Mouse (Mus musculus) stomach, embryonic 15.5 days (tissue): ENCODE results near the gene Dad1. TPM values are rescaled to one million over a fixed set of nuclear protein-coding genes. Genes with fewer than 3 reads are reported as not detected.
A peak's percentile ranks its signal among the peaks of the same experiment; 100 is the strongest.

Experiments
- ATAC-seq: fragments of 200-750 bp; cut with Nextera tagmentation; 2 replicates; pipeline ENCODE4 v1.8.0; 2017; ENCODE audit warnings: low read depth, moderate number of reproducible peaks, moderate TSS enrichment; ENCODE audit not compliant: insufficient read depth, low FRiP score
- H3K27ac ChIP-seq: fragments of 300-500 bp; sonication (generic); 2 replicates; pipeline ENCODE4 v1.5.1; 2015; ENCODE audit warnings: mild to moderate bottlenecking, inconsistent platforms
- H3K27me3 ChIP-seq: fragments of 300-500 bp; sonication (generic); replicated peaks from 2 replicates; pipeline ENCODE4 v1.6.1; 2015; ENCODE audit warnings: inconsistent platforms
- H3K36me3 ChIP-seq: fragments of 300-500 bp; sonication (generic); 2 replicates; pipeline ENCODE4 v1.6.1; 2015; ENCODE audit warnings: inconsistent platforms
- H3K4me1 ChIP-seq: fragments of 300-500 bp; sonication (generic); 2 replicates; pipeline ENCODE4 v1.6.1; 2015; ENCODE audit warnings: inconsistent platforms
- H3K4me2 ChIP-seq: fragments of 300-500 bp; sonication (generic); 2 replicates; pipeline ENCODE4 v1.6.1; 2015; ENCODE audit warnings: mild to moderate bottlenecking, inconsistent platforms
- H3K4me3 ChIP-seq: fragments of 300-500 bp; sonication (generic); replicated peaks from 2 replicates; pipeline ENCODE4 v1.5.1; 2015; ENCODE audit warnings: inconsistent platforms
- H3K9ac ChIP-seq: fragments of 300-500 bp; sonication (generic); 2 replicates; pipeline ENCODE4 v1.6.1; 2015; ENCODE audit warnings: inconsistent platforms
- H3K9me3 ChIP-seq: fragments of 300-500 bp; sonication (generic); 2 replicates; pipeline ENCODE4 v1.6.1; 2016; ENCODE audit warnings: inconsistent platforms
- WGBS: fragments of 180-500 bp; shearing (Covaris S2); methylation state at CpG from one replicate; pipeline ENCODE4 v1.1.7; 2015; 5-methylcytosine and 5-hydroxymethylcytosine counted together
- polyA plus RNA-seq: library from polyadenylated mRNA; unstranded; fragments of >200 nt; fragmentation: Nextera tagmentation; extraction: Ambion mirVana; gene quantifications from 2 replicates; pipeline ENCODE4 v1.2.1, GENCODE M21; 2015

The Dad1 gene
- polyA plus RNA-seq, 1 experiment from 2014 or later = 436 TPM

- H3K9ac ChIP-seq = no peak overlapping the region
- peaks cover 27% of the 10 kb centered on the region for H3K36me3 ChIP-seq
- WGBS = 68% methylated on average over 3 of the region's 3 CpGs
- no peak overlapping the region for H3K4me2 ChIP-seq
- no peaks in the 10 kb centered on the region for H3K9me3 ChIP-seq
- H3K27ac ChIP-seq = no peak overlapping the region
- H3K4me3 ChIP-seq = no peak overlapping the region
- no peaks in the 10 kb centered on the region for H3K27me3 ChIP-seq
- ATAC-seq = no peak
- 0 out of 2 replicates have a peak, but pooled peaks cover under 1% of the 10 kb centered on the region for H3K4me1 ChIP-seq
Observed at GRCm38 (mm10) chr14:54244183-54244582, 9.7 kb downstream of the Dad1 start.

GRCm38 (mm10) chr14:54240542-54240941 is 13.4 kb downstream of the Dad1 start:
- H3K4me1 ChIP-seq = no peaks in the 10 kb centered on the region
- H3K9ac ChIP-seq = no peak overlapping the region
- H3K4me2 ChIP-seq = no peak overlapping the region
- no peak overlapping the region for H3K27ac ChIP-seq
- H3K36me3 ChIP-seq = peaks cover 30% of the 10 kb centered on the region
- 83% methylated on average over 5 of the region's 5 CpGs for WGBS
- H3K4me3 ChIP-seq = no peak overlapping the region
- H3K9me3 ChIP-seq = no peaks in the 10 kb centered on the region
- H3K27me3 ChIP-seq = no peaks in the 10 kb centered on the region
- ATAC-seq = no peak

GRCm38 (mm10) chr14:54239002-54239736 is 14.7 kb downstream of the Dad1 start:
- no peak overlapping the region for H3K4me3 ChIP-seq
- no peak overlapping the region for H3K9ac ChIP-seq
- H3K4me2 ChIP-seq = no peak overlapping the region
- no peaks in the 10 kb centered on the region for H3K4me1 ChIP-seq
- peaks cover 35% of the 10 kb centered on the region for H3K36me3 ChIP-seq
- WGBS = 18% methylated on average over 7 of the region's 7 CpGs
- H3K27me3 ChIP-seq = no peaks in the 10 kb centered on the region
- ATAC-seq = peak; percentile 55; the same call in 1 of the 2 replicates
- no peak overlapping the region for H3K27ac ChIP-seq
- no peaks in the 10 kb centered on the region for H3K9me3 ChIP-seq

- Histone ChIP-seq H3K27ac (no peak overlapping the region), H3K9ac (no peak overlapping the region), H3K4me2 (no peak overlapping the region), H3K27me3 (no peaks in the 10 kb centered on the region), H3K9me3 (no peaks in the 10 kb centered on the region), H3K4me1 (peaks cover 13% of the 10 kb centered on the region), H3K36me3 (peaks cover 23% of the 10 kb centered on the region), H3K4me3 (no peak overlapping the region)
- no peak for ATAC-seq
- 86% methylated on average over 5 of the region's 5 CpGs for WGBS
Observed at GRCm38 (mm10) chr14:54236881-54237280, 17.0 kb downstream of the Dad1 start.

GRCm38 (mm10) chr14:54235825-54236540 is 17.9 kb downstream of the Dad1 start:
- Histone ChIP-seq H3K4me2 (no peak overlapping the region), H3K9ac (no peak overlapping the region), H3K27ac (no peak overlapping the region), H3K27me3 (no peaks in the 10 kb centered on the region), H3K4me3 (no peak overlapping the region), H3K9me3 (no peaks in the 10 kb centered on the region), H3K36me3 (peaks cover 14% of the 10 kb centered on the region), H3K4me1 (peaks cover 13% of the 10 kb centered on the region)
- 82% methylated on average over 5 of the region's 5 CpGs for WGBS
- no peak for ATAC-seq

GRCm38 (mm10) chr14:54234231-54235040 is 19.5 kb downstream of the Dad1 start:
- peaks cover 13% of the 10 kb centered on the region for H3K4me1 ChIP-seq
- H3K27me3 ChIP-seq = no peaks in the 10 kb centered on the region
- H3K36me3 ChIP-seq = peaks cover 8% of the 10 kb centered on the region; the same call in 1 of the 2 replicates
- H3K9ac ChIP-seq = no peak overlapping the region
- ATAC-seq = no peak
- no peak overlapping the region for H3K4me2 ChIP-seq
- no peak overlapping the region for H3K4me3 ChIP-seq
- peak overlapping the region; percentile 76 for H3K27ac ChIP-seq
- WGBS = 77% methylated on average over 20 of the region's 20 CpGs
- no peaks in the 10 kb centered on the region for H3K9me3 ChIP-seq

GRCm38 (mm10) chr14:54233559-54234143 is 20.3 kb downstream of the Dad1 start:
- no peak overlapping the region for H3K4me3 ChIP-seq
- ATAC-seq = no peak; the same call in 1 of the 2 replicates
- H3K9me3 ChIP-seq = no peaks in the 10 kb centered on the region
- peak overlapping the region; percentile 76 for H3K27ac ChIP-seq
- peaks cover 8% of the 10 kb centered on the region; the same call in 1 of the 2 replicates for H3K36me3 ChIP-seq
- H3K9ac ChIP-seq = no peak overlapping the region
- H3K27me3 ChIP-seq = no peaks in the 10 kb centered on the region
- WGBS = 58% methylated on average over 16 of the region's 16 CpGs
- H3K4me2 ChIP-seq = peak overlapping the region; percentile 21; the same call in 1 of the 2 replicates
- peaks cover 14% of the 10 kb centered on the region for H3K4me1 ChIP-seq

GRCm38 (mm10) chr14:54232811-54233558 is 20.9 kb downstream of the Dad1 start:
- peaks cover 19% of the 10 kb centered on the region for H3K4me1 ChIP-seq
- no peaks in the 10 kb centered on the region for H3K9me3 ChIP-seq
- H3K4me3 ChIP-seq = no peak overlapping the region
- WGBS = 14% methylated on average over 9 of the region's 9 CpGs
- no peak overlapping the region for H3K9ac ChIP-seq
- no peaks in the 10 kb centered on the region for H3K27me3 ChIP-seq
- peak overlapping the region; percentile 76 for H3K27ac ChIP-seq
- peak overlapping the region; percentile 21 for H3K4me2 ChIP-seq
- ATAC-seq = peak; percentile 29; the same call in 1 of the 2 replicates
- peaks cover 8% of the 10 kb centered on the region; the same call in 1 of the 2 replicates for H3K36me3 ChIP-seq

- Histone ChIP-seq H3K36me3 (peaks cover 8% of the 10 kb centered on the region; the same call in 1 of the 2 replicates), H3K4me2 (no peak overlapping the region), H3K9ac (no peak overlapping the region), H3K4me1 (peaks cover 25% of the 10 kb centered on the region), H3K4me3 (no peak overlapping the region), H3K9me3 (no peaks in the 10 kb centered on the region), H3K27me3 (no peaks in the 10 kb centered on the region), H3K27ac (peak overlapping the region; percentile 28; the same call in 1 of the 2 replicates)
- WGBS = 60% methylated on average over 9 of the region's 9 CpGs
- no peak for ATAC-seq
Observed at GRCm38 (mm10) chr14:54232143-54232542, 21.8 kb downstream of the Dad1 start.

- WGBS = 68% methylated on average over 21 of the region's 21 CpGs
- Histone ChIP-seq H3K9ac (no peak overlapping the region), H3K4me1 (peaks cover 28% of the 10 kb centered on the region)
Observed at GRCm38 (mm10) chr14:54231176-54231956, 22.5 kb downstream of the Dad1 start.

More at GRCm38 (mm10) chr14:54231176-54231956, 22.5 kb downstream of the Dad1 start:
- H3K27me3 ChIP-seq = no peaks in the 10 kb centered on the region
- no peak for ATAC-seq
- H3K4me2 ChIP-seq = no peak overlapping the region
- no peak overlapping the region for H3K27ac ChIP-seq
- H3K4me3 ChIP-seq = no peak overlapping the region
- peaks cover 8% of the 10 kb centered on the region; the same call in 1 of the 2 replicates for H3K36me3 ChIP-seq
- no peaks in the 10 kb centered on the region for H3K9me3 ChIP-seq
